Mouse (Mus musculus): Measurements from ENCODE around the gene Cmss1.

- TF ChIP-seq CTCF (IDR thresholded peaks at IDR 0.05; ENCODE audit: insufficient read depth, low read depth, low read length): no peak
- TF ChIP-seq POLR2A (IDR thresholded peaks at IDR 0.05; ENCODE audit: insufficient read depth, low read depth, low read length): no peak
Measured at GRCm38 (mm10) chr16:57525046-57525445, 81.6 kb downstream of the Cmss1 start.

All from olfactory bulb, adult 2 months (tissue).